Mouse (Mus musculus): ENCODE data around the gene Spg11.
"Not testable (repeated sequence)": the region's sequence is repeated elsewhere in the genome, so short reads cannot be mapped to it uniquely, and the experiment has no call there.

Gene Spg11

DNA sequence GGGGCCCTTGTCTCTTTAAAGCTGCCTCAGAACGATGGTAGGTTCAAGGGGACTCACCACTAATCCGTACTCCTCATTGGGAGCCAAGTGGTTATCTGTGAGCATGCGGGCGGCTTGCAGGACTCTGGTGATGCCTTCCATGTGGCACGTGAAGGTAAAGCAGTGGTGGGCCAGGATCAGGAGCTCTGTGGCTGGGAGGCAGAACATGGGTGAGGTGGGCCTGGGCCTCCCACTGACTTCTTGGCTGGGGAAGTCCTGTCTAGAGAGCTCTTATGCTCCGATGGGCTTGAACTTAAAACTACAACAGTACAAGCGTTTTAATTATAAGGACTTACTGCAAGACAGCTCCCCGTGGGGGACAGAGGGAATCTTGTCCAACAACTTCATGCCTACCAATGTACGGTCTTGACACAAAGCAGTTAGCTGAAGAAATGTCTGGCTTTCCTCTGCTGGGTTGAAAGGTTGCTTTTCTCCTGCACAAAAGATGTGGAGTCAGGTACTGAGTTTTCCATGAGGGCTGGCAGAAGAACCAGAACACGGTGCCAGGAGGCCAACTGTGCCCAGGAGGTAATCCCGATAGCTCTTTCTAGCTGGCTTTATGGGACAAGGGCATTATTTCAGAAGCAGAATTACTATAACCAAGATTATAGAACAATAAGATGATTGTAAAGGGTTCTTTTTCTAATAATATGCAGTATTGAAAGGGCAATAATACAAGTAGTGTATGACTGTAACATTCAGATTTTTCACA is 58.6 kb downstream of the Spg11 start:
- no peak for DNase-seq

DNA sequence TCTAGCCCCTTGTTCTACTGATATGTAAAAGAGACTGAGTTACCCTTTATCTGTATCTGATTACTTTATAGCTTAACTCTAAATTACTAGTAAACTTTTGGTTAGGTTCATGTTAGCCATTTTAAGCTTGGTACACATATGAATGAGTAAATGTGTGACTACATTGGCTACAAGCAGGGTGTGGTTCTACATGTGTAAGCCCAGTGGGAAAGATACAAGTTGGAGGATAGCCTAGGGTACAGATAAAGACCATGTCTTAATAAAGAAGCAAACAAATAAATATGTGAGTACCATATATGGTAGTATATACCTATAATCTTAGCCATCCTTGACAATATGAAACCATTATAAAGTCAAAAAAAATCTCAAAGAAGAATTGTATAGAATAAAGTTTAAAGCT is 74.3 kb downstream of the Spg11 start:
- no peak for DNase-seq

GRCm38 (mm10) chr2:122036064-122036463 is 82.1 kb downstream of the Spg11 start:
- no peak for DNase-seq

DNA sequence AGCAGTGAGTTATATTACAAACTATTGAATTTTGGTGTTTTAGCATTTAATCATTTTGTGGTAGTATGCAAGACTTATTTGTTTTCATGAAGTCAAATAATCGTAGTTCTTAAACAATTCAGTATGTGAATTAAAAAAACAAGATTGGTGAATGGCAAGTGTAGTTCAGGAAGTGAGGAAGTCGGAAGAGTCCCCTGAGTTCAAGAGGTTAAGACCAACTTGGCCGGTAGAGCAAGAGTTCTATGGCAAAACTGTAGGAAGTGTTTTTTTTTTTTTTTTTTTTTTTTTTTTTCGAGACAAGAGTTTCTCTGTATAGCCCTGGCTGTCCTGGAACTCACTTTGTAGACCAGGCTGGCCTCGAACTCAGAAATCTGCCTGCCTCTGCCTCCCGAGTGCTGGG is 86.2 kb downstream of the Spg11 start:
- no peak for DNase-seq

GRCm38 (mm10) chr2:122028756-122029700 is 89.2 kb downstream of the Spg11 start:
- DNase-seq: peak; percentile 51

DNA sequence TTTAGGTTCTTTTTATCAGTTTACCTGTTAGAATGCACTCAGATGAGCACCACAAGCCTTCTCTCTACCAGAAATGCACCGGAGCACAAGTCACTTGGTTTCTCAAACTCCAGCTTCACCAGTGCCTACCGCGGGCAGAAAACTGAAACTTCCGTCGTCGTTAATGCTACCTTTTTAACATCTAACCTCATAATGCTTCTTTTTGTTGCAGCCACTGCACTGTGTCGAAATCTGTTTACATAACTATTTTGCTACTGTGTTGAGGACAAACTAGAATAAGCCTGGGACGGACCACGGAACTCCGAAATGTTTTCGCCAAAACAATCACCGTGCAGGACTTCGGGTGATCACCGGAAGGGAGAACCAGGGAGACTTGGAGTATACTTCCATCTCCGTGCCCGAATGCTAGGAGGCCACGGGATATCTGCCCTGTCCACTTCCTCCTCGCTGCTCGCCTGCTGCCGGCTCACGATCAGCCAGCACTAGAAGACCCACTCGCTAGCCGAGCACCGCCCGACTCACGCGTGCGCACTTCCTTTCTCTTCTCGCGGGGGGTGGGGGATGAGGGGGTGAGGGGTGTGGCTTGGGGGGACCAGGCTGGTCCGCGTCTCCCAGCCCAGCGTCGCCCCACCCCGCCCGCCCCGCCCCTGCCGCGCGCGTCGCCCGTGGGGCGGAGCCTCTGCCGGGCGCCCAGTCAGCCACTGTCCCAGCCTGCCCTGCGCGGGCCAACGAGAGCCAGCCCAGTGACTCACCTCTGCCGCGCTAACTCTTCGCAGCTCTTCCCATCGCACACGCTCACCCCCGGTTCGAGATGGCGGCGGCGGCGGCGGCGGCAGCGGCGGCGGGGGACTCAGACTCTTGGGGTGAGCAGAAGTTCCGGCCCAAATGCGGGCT is 90.1 kb downstream of the Spg11 start, which contains the start of gene Eif3j1:
TSS of gene Eif3j1 (plus strand) at position 685 of the 894 bp plus-strand sequence.
- peak; percentile 95 for DNase-seq

DNA sequence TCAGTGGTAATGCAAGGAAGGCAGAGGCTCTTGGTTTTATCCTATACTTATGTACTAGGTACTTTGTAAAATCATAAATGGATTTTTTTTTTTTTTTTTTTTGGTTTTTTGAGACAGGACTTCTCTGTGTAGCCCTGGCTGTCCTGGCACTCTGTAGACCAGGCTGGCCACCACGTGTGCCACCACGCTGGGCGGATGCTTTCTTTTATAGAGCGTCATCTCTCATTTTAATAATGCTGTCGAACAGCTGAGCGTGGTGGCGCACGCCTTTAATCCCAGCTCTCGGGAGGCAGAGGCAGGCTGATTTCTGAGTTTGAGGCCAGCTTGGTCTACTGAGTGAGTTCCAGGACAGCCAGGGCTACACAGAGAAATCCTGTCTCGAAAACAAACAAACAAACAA is 91.1 kb downstream of the Spg11 start:
- DNase-seq: not testable (repeated sequence)

- DNase-seq: peak; percentile 26
Observed at GRCm38 (mm10) chr2:122022284-122022683, 95.9 kb downstream of the Spg11 start.

- no peak for DNase-seq
Observed at GRCm38 (mm10) chr2:122018705-122019104, 99.5 kb downstream of the Spg11 start.

GRCm38 (mm10) chr2:122011441-122011840 is 106.7 kb downstream of the Spg11 start:
- DNase-seq: no peak

DNA sequence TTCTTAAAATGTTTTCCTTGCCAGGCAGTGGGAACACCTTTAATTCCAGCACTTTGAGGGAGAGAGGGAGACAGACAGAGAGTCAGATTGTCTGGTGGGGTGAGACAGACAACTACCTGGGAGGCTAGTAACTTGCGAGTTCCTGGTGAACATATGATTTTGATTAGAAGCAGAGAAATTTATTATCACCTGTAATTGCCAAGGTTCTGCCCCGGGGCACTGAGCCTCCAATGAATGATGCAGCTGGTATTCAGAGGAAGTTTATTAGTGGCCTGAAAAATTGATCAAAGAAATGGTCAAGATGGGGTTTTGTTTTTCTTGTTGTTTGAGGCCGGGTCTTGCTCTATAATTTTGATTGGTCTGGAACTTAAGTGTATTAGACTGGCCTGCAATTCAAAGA is 109.4 kb downstream of the Spg11 start:
- no peak for DNase-seq
